Mouse (Mus musculus) gastrocnemius, postnatal 14 days (tissue): ENCODE results near the gene Ccr7. TPM values are rescaled to one million over a fixed set of nuclear protein-coding genes. Genes with fewer than 3 reads are reported as not detected.

Experiments
- DNase-seq: peaks from one replicate; pipeline ENCODE4 v3.0.0; 2021; ENCODE audit warnings: mixed read lengths
- intact Hi-C: fragments of 180-260 bp; cut with DNase I; formaldehyde crosslinking; loops from one replicate; pipeline ENCODE4 v1.15.1; 2025; ENCODE audit warnings: low total_unique reads
- long read RNA-seq, 2 experiments: library from polyadenylated mRNA; stranded (forward); transcript quantifications; one replicate each; pipeline ENCODE4 v2.0.0; 2021
- total RNA-seq, 2 experiments: library from RNA; stranded (reverse); gene quantifications; 2 replicates each; pipeline ENCODE4 v1.2.3; 2021

The Ccr7 gene
- total RNA-seq = under 1 TPM; 0.10 to 0.11 TPM
- long read RNA-seq, experiment 1 = 0 reads
- long read RNA-seq, experiment 2 = 0 reads

- intact Hi-C loops = loop anchor here (5.0 kb wide), 1 partner anchor 168 kb away; no protein-coding TSS in a partner anchor
- no peak for DNase-seq
These were observed at the start of gene Ccr7 for GRCm38 (mm10) chr11:99154987-99155641. Ccr7 (minus strand) TSS chr11:99155077.

DNA sequence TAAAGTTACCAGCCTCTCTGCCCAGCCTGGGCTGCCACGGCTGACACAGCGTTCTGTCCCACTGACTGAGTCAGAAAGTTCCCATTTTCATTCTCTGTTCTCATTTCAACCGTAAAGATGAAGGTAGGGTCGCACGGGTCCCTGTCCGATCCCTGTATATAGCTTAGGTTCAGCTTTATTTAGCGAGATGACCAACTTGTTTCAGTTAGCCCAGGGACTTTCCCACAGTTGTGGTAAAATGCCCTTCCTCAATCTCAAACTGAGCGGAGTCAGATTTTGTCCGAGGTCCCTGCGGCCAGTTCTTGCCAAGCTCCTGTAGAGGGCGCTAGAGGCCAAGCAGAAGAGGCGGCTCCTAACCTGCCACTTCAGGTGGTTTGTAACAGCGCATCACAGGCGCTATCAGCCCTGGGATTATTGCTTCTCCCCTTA lies 34.3 kb upstream of the Ccr7 start:
- DNase-seq = peak; percentile 48

GRCm38 (mm10) chr11:99187348-99187747 lies 32.5 kb upstream of the Ccr7 start:
- intact Hi-C loops = loop anchor here (5.0 kb wide), 2 partner anchors 105 to 125 kb away; no protein-coding TSS in a partner anchor
- no peak for DNase-seq

More for the DNA sequence above, 34.3 kb upstream of the Ccr7 start:
- intact Hi-C loops = loop anchor here (5.0 kb wide), 2 partner anchors 103 to 123 kb away; no protein-coding TSS in a partner anchor

GRCm38 (mm10) chr11:99186836-99187235 lies 32.0 kb upstream of the Ccr7 start:
- intact Hi-C loops = loop anchor here (5.0 kb wide), 2 partner anchors 105 to 125 kb away; no protein-coding TSS in a partner anchor
- no peak for DNase-seq

- intact Hi-C loops = no loop called here
- no peak for DNase-seq
These were observed 27.7 kb upstream of the Ccr7 start for GRCm38 (mm10) chr11:99182575-99182974.

DNA sequence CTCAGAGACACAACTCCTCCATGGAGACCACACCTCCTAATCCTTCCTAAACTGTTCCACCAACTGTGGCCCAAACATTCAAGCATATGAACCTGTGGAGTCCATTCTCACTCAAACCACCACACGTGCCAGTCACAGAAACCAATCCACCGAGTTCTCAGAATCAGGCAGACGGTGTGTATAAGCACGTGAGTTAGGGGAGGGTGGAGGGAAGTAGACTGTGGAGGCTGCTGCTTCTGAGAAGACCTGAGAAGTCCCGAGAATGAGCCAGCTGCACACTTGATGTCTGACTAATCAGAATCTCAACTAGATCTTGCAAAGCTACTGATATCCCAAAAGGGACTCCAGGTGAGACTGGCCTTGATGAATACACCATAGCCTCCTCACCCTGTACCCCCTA lies 25.2 kb upstream of the Ccr7 start:
- no peak for DNase-seq
- intact Hi-C loops = no loop called here

DNA sequence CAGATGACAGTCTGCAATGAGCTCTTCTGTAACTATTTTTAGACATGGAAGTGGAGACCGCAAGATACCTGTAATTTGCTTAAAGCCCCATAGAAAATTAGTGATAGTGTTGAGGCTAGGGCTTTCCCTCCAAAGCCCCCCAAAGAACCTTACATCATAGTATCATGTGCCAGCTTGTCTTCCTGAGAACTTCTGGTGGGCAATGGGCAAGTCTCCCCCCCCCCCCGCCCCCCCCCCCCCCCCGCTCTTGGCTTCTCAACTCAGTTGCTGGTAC lies 23.0 kb upstream of the Ccr7 start:
- intact Hi-C loops = no loop called here
- DNase-seq = no peak

DNA sequence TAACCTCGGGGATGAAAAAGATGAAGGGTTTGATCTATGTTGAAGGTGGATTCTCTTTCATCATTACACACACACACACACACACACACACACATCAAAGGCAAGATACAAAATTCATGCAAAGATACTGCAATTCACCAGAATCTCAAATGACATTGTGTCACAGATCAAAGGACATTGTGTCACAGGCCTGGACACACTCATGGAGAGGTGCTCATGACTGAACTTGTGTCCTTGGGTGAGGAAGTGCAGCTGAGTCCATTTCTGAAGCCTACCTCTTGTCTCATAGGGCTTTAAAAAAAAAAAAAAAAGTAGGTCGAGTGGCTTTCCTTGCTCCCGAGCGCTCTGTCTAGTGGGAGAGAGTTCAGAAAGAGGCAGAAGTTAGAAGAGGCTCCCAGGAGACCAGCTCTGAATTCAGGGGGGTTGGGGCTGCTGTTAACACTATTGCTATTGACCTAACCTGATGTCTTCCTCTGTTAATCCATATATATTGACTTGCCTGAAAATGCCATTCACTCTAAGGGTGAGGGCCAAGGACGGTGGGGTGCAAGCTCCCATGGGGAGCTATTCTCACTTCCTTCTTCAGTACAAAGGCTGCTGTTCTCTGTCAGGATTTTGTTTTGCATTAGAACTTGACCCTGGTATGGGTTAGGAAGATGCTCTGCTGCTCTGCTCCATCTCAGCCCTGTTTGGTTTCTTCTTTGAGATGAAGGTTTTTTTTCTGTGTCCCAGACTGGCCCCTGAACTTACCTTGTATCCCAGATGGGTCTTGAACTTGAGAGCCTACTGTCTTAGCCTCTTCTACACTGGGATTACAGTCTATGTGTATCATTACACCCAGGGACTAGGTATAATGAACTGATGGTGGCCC lies 22.4 kb upstream of the Ccr7 start:
- DNase-seq = no peak
- intact Hi-C loops = no loop called here

DNA sequence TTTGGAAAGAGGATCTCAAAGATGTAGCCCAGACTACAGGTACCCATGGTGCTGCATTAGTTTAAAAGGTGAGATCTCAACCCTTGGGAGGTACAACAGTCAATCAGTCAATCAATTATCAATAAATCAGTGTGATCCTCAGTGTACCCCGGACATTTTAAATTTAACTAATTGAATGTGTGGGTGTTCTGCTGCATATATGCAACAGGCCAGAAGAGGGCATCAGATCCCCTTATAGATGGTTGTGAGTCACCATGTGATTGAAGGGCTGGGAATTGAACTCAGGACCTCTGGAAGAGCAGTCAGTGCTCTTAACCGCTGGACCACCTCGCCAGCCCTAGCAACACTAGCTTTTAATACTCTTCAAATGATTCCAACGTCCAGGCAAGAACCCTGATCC lies 17.1 kb upstream of the Ccr7 start:
- intact Hi-C loops = no loop called here
- no peak for DNase-seq

- DNase-seq = no peak
- intact Hi-C loops = no loop called here
These were observed 16.6 kb upstream of the Ccr7 start for GRCm38 (mm10) chr11:99171442-99171841.

DNA sequence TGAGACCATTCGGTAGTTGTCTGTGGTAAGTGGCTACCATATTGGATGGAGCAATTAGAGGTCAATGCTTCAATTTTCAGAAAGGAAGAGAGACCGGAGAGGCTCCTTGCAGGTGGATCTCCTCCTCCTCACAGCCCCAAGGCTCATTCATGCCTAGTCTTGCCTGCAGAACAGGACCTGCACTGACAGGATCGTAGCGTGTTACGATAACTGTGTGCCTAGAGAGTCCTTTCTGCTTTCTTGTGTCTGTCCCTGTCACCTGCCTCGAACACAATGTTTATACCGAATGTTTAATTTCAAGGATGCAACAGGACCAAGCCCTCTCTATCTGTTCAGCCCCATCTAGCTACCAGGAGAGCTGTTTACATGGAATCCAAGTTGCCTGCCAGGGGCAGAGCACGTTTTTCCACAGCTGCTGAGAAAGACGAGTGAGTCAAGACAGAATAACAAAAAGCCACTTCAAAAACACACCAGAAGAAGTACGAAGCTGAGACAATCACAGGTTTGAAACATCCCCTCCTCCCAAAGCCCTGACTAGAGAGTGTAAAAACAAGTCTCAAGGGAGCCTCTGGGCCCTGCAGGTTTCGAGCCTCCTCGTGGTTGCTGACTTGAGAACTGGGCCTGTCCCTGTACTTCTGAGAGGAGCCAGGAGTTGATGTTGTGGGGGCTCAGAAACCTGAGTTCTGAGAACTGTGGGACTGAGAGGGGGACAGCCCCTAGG lies 15.8 kb upstream of the Ccr7 start:
- no peak for DNase-seq
- intact Hi-C loops = no loop called here

DNA sequence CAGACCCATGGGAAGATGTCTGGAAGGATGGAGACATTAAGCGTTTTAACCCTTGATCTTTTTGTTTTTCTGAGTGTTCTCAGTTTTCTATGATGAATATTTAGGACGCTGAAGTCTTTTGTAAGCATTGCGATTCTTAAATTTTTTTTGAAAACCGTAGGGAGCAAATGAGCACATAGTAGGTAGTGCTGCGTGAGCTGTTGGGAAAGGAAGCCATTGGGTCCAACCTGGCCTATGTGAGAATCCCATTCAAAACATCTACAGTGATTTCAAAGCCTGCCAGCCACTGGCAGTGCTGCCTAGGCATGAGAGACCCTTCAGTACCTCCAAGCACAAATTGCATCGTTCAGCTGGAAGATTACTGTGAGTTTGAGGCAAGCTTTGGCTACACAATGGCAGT lies 15.1 kb upstream of the Ccr7 start:
- intact Hi-C loops = no loop called here
- DNase-seq = no peak

DNA sequence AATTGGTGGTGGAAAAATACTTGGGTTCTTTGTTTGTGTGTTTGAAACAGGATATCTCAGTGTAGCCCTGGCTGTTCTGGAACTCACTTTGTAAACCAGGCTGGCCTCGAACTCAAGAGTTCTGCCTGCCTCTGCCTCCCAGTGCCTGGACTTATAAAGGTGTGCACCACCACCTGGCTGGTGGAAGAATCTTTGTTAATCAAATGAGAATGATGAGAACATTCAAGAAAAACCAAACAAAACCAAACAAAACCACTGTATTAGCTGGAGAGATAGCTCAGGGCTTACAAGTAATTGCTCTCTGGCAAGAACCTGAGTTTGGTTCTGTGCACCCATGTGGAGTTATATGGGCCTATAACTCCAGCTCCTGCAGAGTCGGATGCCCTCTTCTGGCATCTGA lies 14.6 kb upstream of the Ccr7 start:
- intact Hi-C loops = no loop called here
- no peak for DNase-seq

DNA sequence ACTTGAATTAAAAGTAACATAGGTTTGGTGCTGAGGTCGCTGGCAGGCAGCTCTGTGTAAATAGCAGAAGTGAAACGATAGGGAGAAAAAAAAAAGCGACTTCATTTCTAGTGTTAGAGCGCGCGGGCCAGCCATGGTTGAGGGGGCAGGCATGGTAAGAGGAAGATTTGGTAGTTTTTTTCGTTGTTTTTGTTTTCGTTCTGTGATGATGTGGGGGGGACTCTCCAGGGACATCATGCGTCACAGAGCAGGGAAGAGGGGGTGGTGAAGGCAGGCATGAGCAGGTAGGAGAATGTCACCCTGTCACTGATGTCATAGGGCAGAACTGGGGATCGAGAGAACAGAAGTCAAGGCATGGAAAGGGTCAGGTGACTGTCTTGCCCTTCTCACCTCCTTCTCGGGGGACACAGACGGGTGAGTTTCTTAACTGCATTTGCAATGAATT lies 13.2 kb upstream of the Ccr7 start:
- intact Hi-C loops = no loop called here
- no peak for DNase-seq

DNA sequence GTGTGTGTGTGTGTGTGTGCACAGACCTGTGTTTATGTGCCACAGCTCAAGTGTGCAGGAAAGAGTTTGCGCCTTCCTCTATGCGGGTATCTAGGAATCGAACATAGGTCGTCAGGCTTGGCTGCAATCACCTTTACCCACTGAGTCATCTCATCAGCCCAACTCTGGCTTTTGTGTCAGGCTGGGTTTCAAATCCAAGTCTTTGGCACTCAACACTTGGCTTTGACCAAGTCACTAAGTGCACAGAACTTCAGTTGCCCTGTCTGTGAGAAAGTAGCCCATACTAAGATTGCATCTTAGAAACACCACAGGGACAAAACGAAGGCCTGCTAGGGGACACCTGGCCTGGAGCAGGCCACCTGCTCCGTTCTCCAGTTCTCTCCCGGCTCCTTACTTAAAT lies 12.7 kb upstream of the Ccr7 start:
- no peak for DNase-seq
- intact Hi-C loops = no loop called here

DNA sequence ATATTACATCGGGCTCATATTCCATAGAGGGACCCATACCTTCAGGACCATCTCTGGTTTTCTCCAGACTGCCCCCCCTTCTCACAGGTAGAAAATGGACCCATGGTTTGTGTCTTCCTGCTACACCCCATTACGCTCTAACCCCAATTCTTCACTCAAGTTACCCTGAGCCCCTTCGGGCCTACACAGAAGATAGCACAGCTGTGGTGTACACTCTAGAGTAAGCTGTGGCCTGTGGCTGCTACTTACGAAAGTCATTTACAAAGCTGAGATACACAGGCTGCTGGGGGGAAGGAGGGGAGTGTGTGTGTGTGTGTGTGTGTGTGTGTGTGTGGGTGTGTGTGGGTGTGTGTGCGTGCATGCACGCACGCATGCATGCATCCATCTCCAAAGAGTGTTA lies 11.4 kb upstream of the Ccr7 start:
- no peak for DNase-seq
- intact Hi-C loops = no loop called here

- intact Hi-C loops = no loop called here
These were observed 10.3 kb upstream of the Ccr7 start for GRCm38 (mm10) chr11:99165031-99165752.

DNA sequence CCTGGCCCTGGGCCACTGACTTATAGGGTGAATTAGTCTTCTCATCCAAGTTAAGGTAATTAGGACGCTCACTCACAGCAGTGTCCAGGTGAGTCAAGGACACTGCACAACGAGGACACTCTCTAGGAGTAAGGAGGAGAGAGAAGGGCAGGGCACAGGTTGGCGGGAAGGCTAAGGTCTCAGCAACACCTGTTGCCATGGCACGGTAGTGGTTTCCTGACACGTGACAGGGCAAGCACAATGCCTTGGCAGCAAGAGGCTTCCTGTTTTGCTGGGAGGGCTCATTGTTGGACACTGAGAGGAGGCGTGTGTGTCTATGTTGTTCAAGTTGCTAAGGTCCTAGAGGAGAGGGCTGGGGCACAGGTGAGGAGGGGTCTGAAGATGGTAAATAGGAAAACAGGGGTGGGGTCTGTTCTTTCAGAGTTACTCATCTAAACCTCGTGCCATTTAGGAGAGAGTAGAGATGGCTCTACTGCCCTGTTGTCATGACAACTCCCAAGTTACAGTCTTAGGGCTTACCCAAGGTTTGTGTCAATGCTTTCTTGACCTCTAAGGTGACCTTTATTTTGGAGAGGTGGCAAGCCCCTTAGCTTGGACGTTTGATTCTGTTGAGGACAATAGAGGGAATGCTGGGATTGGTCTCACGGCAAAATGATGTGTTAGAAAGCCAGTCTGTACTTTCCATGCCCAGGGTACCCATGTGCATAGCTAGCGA lies 8.3 kb upstream of the Ccr7 start:
- no peak for DNase-seq
- intact Hi-C loops = no loop called here

More at GRCm38 (mm10) chr11:99165031-99165752, 10.3 kb upstream of the Ccr7 start:
- no peak for DNase-seq

DNA sequence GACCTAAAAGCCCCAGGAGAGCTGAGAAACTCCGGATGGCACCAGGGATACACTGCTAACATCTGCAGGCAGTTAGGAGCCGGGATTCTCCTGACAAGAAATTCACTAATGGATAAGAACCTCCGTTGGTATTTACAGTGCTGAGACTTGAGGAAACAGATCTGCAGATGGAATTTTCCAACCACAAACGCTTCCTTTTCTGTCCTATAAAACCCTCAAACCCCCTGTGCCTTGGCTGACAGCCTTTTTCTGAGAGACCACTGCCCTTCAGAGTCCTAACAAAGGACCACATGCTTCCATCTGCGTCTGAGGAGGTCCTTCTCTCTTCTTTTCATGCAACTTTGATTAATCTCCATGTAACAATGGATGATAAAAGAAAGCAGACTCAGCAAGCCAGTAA lies 6.8 kb upstream of the Ccr7 start:
- DNase-seq = no peak
- intact Hi-C loops = no loop called here
